Mouse (Mus musculus): ENCODE results near the gene Tmem253.

Tmem253 gene

DNA sequence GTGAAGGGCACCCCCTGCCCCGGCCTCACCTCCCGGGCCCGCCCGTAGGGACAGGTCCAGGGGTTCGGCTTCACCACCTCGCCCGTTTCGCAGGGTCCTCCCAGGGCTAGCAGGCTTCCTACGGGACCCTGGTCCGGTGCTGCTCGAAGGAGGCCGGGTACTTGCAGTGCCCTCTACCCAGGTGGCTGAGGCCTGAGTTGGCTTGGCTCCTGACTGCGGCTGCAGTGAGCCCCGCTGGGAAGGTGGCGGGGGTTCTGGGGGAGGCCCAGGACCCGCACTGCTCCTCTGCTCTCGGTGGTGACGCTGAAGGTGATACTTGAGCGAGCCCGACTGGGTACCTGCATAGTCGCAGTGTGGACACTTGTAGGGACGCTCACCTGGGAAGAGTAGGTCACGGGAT lies 8.7 kb upstream of the Tmem253 start:
- in situ Hi-C loops (cut with MboI, MseI), result loop anchor here (5.0 kb wide), 1 partner anchor 99 kb away; no protein-coding TSS in a partner anchor

DNA sequence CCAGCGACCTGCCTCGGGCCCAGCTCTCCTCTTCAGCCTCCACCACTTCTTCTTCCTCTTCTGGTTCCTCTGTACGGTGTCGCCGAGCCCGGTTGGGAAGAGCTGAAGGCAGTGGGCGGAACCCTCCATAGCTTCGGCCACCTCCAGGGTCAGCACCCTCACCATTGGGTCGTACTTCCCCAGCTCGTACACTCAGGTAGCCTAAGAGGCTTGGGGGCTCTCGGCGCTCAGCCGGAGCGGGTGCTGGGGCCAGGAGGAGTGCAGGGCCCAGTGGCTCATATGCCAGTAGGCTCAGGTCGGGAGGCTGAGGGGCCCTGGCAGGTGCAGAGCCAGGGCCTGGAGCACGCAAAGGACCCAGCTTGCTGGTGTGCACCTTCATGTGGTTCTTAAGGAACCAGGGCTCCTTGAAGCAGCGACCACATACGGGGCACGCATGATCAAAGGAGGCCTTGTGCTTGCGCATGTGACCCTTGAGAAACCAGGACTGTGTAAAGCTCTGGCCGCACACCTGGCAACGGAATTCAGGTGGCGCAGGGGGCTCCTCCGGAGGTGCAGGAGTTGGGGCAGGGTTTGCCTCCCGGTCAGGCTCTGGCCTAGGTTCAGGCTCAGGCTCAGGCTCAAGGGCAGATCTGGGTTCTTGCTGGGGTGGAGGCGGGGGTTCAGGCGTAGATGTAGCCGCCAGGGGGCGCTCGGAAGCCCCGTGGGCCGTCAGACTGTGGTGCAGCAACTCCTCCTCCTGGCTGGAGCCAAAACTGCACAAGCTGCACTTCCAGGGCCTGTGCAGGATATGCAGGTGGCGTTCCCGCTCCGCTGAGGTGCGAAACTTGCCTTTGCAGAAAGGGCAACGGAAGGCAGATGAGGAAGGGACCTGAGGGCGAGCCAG lies 6.9 kb upstream of the Tmem253 start:
- in situ Hi-C loops (cut with MboI, MseI), result loop anchor here (5.0 kb wide), 1 partner anchor 101 kb away; no protein-coding TSS in a partner anchor

DNA sequence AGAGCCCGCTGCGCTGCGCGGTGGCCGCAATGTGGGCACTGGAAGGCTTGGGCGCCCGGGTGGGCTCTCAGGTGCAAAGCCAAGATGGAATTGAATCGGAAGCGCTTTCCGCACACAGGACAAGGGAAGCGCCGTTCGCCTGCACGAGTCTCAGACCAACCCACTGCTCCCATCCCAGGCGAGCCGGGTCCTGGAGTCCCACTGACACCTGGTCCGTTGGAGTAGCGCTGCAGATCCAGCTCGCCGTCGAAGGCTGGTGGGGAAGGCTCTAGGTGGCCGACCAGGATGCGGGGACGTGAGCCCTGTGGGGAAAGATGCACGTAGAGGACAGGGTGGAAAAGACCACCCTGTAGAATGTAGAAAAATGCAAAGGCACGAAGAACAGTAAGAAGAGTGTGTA lies 6.1 kb upstream of the Tmem253 start:
- in situ Hi-C loops (cut with MboI, MseI), result loop anchor here (5.0 kb wide), 1 partner anchor 102 kb away; no protein-coding TSS in a partner anchor

DNA sequence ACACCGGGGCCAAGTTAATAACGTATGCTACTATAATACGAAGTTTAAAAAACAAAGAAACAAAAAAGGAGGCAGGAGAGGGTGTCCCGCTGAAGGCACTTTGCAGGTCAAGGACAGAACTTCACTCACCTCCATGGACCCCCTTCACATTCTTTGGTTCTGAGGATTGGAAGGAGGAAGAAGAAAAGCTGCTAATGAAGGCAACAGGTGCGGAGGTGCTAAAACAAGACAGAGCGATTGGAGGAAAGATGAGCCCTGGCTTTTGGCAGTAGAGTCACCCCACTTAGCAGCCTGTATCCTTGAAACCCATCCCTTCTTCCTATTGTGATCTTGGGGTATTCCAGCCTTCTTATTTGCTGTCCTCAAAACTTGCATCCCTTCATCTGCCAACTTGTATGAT lies 5.6 kb upstream of the Tmem253 start:
- in situ Hi-C loops (cut with MboI, MseI), result loop anchor here (5.0 kb wide), 1 partner anchor 103 kb away; no protein-coding TSS in a partner anchor

DNA sequence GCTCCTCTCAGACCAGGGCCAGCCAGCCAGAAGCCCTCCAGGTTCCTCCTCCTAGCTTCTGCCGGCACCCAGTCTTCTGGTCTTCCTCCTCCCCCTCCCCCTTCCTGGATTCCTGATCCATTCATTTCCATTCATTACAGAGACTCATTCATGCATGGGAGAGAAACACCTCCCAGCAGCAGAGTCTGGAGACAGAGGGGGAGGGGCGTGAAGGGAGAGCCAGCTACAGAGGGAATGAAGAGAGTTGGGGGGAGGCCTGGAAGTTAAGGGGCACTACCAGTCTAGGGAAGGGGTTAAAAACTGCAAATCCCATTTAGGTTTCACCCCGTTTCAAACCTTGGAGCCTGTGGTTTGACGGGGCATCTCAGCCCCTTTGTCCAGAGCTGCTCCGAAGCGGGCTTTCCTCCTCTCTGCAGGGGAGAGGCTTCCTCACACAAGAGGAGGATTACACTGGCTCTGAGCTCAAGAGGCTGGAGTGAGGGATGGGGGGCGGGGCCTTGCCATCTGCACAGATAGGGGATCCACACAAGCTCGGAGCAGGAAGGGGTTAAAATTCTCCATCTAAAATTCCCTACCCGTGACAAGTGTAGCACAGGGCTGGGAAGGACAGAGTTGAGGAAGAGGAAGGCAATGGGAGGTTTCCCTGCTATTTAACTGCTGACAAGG lies 4.9 kb upstream of the Tmem253 start:
- in situ Hi-C loops (cut with MboI, MseI), result no loop called here

DNA sequence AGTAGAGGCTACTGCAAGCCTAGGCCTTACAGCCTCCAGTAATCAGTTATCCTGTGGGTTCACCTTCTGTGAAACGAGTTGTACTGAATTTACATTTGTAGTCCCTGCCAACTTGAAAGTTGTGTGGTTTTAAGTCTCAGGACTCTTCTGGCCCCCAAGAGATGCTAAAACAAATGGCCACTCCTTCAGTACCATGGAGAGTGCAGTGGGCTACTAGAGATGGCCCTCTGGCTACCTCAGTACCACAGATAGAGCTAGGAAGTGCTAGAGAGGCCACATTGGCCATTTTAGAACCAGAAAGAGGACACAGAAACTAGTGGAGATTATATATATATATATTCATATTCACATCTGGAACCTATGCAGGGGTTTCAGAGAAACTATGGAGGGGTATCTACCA lies 3.8 kb upstream of the Tmem253 start:
- in situ Hi-C loops (cut with MboI, MseI), result no loop called here

DNA sequence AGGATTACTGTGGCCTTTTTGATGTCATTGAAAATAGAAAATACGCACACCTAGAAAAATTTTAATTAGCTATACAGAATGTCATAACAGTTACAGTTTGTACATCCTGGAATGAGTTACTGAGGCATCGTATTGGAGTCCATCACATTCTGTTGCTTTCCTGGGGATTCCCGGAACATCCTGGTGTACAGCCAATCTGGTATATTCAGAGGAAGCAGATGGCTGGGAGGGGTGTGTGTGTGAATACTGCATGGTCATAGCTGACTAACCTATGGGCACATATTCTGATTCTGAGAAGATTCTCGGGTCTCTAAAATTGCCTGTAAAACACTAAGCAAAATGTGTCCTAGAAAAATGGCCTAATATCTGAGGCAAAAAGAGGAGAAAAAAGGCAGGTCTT lies 3.4 kb upstream of the Tmem253 start:
- in situ Hi-C loops (cut with MboI, MseI), result no loop called here

DNA sequence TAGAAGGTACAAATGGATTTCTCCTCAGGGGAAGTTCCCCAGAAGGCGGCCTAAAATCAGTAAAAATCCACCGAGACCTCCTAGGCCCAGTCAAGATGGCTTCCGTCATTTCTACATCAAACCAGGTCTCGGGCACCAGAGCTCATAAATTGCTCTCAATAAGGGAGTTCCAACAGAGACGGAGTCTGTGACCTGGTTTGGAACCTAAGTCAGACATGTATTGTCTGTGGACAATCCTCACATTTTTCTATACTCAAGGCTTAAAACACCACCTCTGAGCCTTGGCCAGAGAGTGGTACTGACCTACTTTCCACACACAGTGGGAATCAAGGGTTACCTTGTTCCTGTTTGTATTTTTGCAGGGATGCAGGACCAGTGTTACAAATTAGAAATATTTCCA lies 2.9 kb upstream of the Tmem253 start:
- in situ Hi-C loops (cut with MboI, MseI), result no loop called here

DNA sequence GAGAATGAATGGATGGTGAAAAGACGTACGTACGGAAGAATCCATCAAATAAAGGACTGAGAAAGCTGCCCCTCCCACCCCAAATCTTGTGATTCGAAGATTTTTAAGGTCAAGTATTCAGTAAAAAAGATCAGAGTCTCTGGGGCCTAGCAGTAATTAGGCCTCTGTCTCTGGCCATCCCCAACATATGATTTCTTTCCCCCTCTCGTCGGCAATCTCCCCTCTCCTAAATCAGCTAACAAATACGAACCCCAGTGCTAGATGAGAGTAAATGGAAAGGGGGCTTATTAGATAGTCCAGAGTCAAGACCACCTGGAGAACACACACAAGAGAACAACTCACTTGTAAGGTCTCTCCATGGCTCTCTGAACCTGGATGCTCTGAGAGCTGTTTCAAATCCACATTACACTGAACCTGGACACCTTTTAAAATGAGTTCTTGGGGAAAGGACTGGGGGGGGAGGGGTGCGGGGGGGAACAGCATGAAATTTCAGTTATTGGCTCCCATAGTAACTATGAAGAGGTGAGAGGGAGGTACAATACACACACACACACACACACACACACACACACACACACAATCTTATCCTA lies 2.3 kb upstream of the Tmem253 start:
- in situ Hi-C loops (cut with MboI, MseI), result no loop called here

DNA sequence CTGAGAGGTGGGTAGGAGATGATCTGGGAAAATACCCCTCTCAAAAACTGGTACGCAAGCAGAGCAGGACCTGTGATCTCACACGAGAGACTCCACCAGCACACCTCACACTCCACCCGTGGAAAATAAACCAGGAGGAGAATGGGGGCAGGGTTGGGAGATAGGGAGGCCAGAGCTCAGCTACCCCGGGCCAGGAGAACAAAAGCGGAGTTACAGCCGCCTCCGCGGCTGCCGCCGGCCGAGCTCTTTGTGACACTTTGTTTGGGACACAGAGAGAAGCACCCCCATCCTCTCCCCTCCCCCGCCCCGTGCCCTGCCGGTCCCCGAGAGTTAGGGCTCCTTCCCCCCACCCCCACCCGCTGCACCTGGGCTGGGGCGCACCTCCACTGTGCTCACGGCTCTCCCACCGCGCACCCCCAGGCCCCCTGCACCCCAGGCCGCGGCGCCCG lies 1.7 kb upstream of the Tmem253 start:
- in situ Hi-C loops (cut with MboI, MseI), result no loop called here

DNA sequence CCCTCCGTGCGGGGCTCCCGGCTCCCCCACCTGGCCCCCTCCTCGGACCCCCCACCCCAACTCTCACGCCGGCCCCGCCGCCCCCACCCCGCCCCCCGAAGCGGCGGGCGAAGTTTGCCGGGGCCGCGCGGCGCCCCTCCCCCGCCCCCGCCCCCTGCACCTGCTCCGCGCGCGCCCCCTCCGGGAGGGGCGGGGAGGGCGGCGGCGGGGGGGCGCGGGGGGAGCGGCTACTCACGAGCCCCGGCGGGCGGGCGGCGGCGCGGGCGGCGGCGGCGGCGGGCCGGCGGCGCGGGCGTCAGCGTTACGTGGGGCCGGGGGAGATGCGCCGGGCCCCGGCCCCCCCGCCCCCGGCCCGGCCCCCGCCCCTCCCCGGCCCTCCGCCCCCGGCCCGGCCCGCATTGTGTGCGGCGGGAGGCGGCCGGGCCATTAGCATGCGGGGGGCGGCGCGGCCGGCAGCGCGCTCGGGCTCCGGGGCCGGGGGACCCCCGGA lies 1.1 kb upstream of the Tmem253 start:
- in situ Hi-C loops (cut with MboI, MseI), result no loop called here

DNA sequence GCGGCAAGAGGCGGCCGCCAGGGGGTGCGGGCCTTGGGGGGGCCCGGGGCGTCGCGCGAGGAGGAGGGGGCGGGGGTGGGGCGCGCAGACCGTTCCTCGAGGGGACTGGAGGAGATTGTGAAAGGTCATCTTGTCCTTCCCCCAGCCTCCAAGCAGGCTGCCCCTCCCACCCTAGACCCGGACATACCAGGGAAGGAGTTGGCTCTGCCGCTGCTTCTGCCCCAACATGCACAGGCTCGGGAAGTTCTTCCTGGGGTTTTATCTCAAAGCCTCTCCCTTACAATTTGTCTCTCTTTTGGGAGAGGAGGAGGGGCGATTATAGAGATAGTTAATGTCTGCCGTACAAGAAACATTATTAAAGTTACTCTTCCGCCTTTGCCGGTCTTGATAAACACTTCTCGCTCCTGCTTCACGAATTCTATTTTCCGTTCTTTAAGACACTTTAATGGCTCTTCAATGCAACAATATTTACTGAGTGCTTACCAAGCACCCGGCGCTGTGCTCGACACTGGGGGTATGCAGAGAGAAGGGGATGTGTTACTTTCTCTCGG lies 622 bp upstream of the Tmem253 start:
- in situ Hi-C loops (cut with MboI, MseI), result no loop called here

DNA sequence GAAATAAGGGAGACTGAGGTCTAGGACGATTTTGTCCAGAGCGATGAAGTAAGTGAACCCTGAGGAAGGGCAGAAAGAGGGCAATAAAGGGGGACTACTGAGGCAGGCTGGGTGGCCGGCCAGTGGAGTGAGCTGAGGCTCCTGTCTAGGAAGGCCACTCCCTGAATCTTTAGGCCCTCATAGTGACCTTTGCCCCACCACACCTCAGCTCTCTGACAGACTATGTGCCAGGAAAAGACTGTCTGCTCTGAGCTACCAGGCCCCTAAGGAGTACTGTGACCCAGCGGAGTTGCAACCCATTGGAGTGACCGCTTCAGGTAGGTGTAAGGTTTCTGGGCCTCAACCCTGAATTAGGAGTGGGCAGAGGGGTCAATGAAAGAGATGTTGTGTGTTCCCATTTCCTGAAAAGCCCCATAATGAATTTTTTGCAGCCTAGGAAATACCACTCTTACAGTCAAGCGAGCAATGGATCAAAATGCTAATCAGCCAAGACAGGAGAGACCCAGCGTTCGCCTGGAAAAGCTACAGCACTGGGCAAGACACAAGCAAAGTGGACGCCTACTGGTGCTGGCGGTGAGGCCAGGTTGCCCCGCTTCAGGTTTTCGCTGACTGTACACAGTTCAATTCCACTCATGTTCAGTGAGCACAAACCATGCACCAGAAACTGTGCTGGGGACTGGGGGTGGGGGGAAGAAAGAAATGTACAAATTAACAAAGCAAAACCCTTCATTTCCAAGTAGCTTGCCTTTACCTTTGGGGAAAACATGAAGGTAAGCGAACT lies 1.4 kb downstream of the Tmem253 start:
- in situ Hi-C loops (cut with MboI, MseI), result no loop called here

DNA sequence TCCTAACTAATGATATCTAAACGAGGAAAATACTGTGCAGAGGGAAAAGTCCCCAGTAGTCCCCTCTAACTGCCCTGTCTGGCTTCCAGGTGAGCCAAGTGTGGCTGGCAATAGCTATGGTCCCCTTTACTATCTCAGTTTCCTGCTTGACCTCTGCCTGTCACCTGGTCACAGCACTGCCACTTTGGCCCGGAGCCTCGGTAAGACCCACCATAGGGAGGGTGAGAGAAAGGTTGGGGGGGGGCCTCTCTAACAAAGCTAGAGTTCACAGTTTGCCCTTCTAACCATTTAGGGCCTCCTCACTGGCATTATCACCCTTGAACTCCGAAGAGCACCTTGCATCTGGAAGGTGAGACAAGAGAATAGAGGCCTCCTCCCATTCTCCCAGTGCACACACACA lies 2.2 kb downstream of the Tmem253 start:
- in situ Hi-C loops (cut with MboI, MseI), result no loop called here

DNA sequence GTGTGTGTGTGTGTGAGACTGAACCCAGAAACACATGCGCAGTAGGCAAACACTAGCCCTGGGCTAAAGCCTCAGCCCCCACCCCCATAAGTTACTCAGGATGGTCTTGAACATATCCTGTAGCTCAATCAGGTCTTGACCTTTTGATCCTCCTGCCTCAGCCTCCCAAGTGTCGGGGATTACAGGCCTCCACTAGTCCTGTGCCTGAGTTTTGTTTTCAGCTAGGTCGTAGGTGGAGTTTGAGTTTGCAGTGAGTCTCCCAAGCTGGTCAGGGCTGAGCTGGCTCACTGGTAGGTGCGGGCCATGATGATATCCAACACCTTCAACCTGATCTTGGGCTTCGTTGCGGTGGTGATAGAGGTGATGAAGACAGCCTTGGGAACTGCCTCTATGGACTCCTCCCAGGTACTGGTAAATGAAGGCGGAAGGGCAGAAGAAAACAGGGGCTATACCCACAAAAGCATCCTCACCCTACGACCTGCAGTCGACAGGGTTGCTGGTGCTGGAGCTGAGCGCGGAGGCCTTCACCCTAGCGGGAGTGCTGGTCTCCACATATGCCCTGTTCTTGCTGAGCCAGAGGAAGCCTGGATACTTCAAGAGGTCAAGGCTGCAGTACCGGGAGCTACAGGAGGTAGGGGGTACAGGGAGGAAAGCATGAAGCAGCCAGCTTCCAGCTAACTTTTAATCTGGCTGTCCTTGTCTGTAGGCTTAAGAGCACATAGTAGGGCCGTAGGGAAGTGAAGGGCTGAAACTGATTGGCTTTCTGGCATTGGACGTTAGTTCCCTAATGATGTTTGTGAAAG lies 3.0 kb downstream of the Tmem253 start:
- in situ Hi-C loops (cut with MboI, MseI), result no loop called here

DNA sequence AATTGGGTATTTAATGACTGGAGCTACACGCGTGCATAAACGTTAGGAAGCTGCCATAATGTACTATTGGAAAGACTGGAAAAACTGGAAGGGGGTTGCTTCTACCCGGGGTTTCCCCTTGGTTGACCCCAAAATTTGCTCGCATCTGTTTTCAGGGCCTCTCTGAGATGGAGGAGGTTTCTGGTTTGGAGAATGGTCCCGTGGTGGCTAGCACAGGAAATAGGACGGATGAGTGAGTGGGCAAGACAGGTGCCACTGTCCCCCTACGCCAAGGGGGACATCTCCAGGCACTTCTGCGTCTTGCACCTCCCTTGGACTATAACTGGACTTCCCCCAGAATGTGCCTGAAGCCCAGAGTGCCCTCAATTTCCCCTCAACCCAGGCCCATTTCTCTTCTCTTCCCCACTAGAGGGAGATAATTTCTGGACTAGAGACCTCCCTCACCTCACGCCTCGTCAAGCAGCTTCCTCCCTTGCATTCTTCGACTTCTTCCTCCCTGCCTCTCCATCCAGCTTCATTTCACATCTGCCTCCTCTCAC lies 3.7 kb downstream of the Tmem253 start:
- in situ Hi-C loops (cut with MboI, MseI), result no loop called here

DNA sequence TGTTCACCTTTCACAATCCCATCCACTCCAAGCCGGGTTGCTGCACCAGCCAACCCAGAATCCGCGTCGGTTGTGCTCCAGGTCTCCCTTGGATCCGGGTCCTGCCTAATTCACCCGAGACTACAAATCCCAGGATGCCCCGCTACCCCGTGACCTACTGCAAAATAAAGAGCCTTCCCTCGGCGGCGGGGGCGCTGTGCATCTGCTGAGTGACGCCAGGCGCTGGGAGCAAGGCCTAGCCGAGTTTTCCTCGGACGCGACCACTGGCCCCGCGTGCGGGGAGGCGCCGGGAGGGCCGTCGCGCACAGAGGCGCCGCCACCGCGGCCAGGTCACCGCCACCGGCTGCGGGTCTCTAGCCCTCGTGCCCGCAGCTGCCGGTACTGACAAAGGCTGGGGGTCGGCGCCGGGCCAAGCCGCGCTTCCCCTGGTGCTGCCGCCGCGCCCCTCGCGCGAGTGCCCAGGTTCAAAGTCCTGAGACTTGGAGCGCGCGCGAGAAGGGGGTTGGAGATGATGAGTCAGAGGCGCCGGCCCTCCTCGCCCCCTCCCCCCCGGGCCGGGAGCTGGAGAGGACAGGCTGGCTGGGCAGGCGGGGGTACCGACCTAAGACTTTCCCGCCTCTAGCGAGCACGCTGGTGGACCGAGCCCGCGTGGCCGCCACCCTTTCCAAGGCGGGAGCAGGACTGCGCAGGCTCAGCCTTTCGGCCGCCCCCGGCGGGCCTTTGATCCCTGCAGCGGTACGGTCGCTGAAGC lies 4.3 kb downstream of the Tmem253 start:
- in situ Hi-C loops (cut with MboI, MseI), result no loop called here

DNA sequence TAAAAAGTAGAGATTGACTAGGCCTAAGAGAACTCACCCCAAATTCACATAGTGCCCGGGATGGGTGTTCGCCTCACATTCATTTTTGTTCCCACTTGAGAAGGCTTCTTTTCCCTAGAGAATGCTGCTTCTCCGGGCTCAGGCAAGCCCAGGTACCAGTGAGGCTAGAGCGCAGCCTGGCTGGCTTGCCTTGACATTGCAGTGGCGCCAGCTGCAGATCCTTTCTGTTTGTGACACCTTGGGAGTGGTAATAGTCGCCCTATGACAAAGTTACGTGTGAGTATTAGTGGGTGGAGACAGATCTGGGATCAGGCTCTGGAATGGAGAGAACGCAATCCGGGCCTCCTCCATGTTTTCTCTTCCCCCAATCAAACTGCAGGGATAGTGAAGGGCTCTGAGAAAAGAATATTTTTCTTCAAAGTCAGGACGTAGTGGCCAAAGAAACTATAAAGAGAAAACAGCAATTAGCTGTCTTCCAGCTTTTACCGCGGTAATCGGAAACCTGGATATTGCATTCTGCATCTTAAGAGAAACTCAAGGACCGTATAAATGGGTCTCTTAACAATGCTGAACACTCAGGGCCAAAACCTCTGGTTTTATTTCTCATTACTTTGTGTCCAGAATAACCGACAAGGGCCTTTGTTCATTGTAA lies 5.2 kb downstream of the Tmem253 start, which contains the start of gene Zfp219:
TSS of gene Zfp219 (minus strand) at position 248 of the 652 bp plus-strand sequence.
- in situ Hi-C loops (cut with MboI, MseI), result no loop called here

DNA sequence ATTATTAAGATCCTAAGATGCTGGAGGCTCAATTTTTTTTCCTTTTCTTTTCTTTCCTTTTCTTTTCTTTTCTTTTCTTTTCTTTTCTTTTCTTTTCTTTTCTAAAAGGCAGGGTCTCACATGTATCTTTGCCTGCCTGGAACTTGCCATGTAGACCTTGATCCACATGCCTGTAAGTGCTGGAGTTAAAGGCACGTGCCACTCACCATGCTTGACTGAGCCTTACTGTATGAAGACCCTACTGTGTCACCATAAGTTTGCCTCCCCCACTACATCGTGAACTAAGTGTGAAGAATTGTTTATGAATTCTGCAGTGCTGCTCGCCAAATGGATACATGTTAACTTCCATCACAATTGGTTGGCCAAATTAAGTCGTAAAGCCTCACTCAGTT lies 5.7 kb downstream of the Tmem253 start:
- in situ Hi-C loops (cut with MboI, MseI), result no loop called here
